Mouse (Mus musculus) ovary, postnatal 14 days (tissue): ENCODE results near the gene Nanos3.

ENCODE experiments used
- DNase-seq: peaks from one replicate; pipeline ENCODE4 v3.0.0; 2022; ENCODE audit warnings: low spot score

The Nanos3 gene

DNA sequence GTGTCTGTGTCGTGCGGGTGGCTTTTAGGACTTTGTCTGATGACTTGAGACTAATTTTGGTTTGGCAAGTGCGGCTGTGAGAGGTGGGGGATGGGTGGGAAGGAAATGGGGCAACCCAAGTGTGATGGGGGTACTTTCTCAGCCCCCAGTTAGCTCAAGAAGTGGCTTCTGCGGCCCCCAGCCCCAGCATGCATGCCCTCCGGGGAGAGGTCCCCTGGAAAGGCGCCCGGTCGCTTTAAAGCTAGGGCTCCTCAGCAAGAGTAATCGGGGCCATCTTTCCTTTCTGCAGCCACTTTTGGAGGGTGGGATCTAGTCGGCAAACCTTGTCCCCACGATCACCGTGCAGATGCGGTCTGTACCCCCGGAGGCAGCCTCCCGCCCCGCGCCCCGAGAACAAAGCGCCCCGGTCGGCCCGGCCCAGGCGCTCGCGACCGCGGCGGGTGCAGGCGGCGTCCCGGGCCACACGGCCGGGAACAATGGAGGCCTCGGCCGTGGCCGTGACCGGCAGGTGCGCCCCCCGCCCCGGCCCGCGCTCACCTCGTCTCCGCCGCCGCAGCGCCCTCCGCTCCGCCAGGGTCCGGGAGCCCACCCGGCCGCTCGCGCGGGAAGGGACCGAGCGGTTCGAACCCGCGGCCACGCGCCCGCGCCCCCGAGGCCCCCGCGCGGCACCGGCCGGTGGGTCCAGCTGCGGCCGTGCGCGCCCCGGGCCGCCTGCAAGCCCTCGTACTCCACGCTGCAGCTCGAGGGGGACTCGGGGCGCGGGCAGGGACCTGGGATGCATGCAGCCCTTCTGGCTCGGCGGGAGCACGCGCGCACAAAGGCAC, 1.5 kb downstream of the Nanos3 start:
- DNase-seq: no peak

DNA sequence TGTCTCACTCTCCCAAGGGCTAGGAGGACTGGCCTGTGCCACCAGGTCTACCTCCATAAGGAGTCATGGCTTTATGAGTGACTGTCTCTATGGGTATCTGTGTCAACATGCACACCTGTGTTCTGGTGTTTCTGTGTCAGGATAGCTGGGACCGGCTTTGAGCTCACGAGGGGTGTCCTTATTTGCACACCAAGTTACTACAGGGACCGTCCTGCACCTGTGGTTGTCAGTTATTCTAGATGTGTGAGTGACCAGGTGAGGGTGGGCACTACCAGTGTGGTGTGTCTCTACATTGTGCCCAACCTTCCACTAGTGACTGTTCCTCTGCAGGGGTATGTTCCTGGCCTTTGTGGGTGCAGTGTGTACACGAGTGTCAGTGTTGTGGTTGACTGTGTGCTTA, 2.2 kb downstream of the Nanos3 start:
- no peak for DNase-seq

DNA sequence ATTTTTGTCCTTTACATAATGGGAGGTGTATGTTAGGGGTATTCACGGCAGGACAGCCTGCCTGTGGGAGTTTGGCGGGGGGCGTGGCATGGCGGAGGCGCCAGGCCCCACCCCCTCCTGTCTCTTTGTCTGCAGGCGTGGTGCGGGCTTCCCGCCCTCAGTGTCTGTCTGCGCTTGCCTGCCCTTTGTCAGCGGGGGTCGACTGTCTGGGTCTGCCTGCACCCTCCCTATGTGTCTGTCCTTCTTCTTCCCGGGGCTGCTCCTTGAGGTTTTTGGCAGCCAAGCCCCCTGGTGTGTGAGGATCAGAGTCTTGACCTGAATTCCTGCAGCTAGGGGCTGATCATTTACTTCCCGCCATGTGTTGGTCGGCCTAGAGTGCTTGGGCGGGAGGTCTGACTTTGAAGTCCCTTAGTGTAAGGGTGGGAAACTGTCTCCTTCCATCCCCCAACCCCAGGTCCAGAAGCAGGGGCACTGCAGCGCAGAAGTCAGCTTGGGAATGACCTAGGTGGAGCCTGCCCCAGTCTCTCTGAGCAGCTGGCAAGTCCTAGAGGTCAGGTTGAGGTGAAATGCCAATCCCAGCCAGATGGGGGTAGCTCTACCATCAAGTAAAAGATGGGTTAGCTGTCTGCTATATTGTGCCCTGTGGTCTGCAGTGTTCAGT, 4.4 kb downstream of the Nanos3 start:
- no peak for DNase-seq

DNA sequence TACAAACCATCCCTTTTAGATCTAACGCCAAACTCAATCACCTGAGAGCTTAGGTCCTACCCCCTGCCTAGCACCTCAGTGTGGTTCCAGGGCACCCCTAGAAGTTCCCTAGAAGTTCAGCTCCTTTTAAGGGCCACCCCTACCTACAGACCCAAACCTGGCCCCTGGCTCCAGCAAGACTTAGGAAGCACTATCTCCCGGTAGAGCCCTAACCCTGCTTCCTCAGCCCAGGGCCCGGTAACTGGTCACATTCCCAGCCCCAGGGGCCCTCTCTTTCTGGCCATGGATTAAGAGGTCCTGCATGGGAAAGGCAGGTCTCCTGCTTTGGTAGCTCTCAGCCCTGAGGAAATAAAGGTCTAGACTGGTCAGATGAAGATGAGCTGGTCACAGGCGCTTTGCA, 5.1 kb downstream of the Nanos3 start:
- no peak for DNase-seq

DNA sequence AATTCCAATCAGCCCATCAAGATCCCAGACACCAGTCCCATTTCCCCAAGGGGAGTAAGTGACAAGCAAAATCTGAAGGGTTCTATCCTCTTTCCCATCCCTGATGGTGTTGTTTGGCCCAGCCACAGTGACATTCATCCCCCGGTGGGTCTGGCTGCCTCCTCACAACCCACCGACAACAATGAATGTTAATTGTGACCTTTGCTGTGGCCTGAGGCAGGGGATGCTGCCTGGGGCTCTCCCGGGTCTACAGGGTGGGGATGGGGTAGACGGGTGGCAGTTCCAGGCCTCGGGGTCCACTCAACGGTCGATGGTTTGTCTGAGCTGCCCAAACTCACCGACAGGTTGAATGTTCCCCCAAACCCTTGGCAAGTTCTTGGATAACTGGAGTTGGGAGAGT, 6.4 kb downstream of the Nanos3 start:
- no peak for DNase-seq

DNA sequence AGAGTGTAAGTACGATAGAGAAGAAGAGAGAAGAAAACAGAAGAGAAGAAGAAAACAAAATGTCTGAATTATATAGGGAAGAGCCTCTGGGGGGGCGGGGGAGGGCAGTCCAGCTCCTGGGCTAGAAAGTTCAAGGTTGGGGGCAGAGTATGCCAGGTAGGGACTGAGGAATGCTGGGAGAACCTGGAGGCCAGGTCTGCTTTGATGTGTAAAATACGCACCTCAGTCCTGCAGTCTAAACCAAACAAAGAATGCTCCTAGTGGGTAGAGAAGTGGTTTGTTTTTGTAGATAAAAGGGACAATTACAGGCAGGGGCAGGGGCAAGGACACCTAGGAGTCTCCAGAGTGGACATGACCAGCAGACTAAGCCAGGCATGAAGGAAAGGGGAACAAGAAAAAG, 7.6 kb downstream of the Nanos3 start:
- DNase-seq: no peak

DNA sequence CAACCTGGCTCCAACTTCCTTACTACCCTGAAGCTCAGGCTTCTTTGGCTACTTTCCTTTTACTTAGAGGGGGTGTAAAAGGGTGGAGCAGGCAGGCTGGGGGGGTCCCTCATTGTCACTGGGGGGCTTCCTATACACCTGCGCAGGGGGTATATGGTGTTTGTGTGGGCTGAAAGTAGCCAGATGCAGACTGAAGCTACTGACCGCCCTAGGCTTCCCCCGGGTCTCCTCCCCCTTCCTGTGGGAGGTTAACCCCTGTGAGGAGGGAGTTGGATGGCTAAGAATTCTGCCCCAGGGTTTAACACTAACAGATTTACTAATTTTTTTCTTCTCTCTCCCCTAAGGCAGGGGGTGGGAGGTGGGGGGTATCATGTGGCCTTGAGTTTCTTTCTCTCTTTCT, 8.5 kb downstream of the Nanos3 start:
- DNase-seq: no peak

DNA sequence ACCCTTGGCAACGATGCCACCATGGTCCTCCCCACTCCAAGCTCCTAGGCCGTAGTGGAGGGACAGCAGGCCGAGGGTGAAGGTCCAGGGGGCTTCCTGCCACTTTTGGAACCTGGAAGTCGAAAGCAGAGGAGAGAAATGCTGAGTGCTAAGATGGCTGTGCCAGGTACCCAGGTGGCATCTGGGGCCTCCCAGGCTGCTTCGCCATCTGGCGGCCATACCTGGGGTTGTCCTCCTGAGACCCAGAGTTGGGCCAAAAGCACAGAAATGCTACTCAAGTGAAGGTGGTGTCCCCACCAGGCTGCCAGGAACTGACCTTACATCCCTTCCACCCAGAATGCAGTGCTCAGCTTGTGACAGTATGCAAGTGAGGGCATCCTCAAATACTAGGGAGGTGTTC, 11.2 kb downstream of the Nanos3 start:
- no peak for DNase-seq

DNA sequence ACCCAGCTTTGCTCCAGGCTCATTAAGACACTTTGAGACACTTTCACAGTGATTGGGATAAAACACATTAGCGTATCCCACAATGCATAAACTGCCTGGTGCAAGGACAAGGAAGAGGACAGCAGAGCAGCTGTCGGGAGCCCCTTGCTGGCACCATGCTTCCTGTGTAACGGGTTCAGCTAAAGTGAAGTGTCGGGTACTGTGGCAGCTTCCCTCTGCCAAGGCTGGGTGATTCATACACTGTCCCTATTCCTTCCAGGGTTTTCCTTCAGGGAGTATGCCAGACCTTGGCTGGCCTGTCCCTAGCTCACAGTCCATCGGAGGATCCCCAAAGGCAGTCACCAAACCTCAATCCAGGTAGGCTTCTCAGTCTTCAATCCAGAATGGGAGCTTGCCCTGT, 14.9 kb downstream of the Nanos3 start:
- no peak for DNase-seq

DNA sequence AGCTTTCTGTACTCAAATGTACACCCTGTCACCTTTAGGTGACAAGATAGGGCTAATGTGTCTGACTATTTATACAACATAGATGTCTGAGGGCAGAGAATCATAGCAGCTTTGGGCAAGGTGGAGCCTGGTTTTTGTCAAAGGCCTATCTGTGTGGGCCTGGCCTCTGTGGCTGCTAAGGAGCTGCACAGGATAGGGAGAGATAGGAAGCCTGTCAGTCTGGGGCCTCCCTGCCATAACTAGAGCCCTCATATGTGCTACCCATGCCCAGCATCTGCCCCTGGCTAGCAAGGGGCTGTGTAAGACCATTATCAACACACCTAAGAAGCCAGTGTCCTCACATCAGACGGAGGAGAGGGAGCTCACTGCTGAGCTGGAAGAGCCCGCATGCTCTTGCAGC, 17.3 kb downstream of the Nanos3 start:
- no peak for DNase-seq

DNA sequence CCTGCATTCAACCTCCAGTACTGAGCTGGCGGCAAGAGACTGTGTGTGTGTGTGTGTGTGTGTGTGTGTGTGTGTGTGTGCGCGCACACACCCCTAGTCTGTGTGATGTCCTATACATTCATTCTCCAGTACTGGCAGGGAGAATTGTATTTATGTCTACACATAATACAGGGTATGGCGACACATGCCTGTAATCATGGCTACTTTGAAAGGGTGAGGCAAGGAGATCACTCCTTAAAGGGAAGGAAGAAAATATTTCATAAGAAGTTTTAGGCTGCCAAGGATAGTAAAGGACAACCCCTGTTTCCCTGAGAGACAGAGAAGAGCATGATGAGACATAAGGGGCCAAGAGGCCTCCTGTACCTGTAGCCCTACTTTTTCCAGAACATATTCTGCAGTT, 27.4 kb downstream of the Nanos3 start:
- no peak for DNase-seq

DNA sequence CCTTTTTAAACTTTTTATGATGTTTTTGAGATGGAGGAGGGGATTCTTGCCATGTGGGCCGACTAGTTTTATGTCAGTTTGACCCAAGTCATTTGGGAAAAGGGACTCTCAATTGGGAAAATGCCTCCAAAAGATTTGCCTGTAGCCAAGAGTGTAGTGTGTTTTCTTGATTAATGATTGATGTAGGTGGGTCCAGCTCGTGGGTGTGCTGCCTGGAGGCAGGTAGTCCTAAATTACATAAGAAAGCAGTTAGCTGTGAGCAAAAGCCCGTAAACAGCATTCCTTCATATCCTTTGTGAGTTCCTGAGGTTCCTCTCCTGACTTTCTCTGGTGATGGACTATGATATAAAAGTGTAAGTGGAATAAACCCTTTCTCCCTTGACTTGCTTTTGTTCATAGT, 35.8 kb downstream of the Nanos3 start:
- DNase-seq: no peak

DNA sequence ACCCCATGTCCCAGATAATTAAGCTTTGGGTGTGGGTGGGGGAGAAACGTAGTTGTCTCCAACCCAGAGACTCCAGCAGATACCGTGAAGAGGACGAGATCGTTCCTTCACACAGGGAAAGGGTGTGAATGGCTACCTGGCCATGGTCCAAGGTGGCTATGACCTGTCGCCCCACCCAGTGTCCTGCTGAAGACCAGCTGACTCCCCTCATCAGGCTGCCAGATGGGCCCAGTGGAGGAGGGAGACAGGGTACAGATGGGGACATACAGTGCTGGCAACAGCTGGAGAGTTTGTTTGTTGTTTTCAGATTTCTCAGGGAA, 36.5 kb downstream of the Nanos3 start:
- DNase-seq: no peak

DNA sequence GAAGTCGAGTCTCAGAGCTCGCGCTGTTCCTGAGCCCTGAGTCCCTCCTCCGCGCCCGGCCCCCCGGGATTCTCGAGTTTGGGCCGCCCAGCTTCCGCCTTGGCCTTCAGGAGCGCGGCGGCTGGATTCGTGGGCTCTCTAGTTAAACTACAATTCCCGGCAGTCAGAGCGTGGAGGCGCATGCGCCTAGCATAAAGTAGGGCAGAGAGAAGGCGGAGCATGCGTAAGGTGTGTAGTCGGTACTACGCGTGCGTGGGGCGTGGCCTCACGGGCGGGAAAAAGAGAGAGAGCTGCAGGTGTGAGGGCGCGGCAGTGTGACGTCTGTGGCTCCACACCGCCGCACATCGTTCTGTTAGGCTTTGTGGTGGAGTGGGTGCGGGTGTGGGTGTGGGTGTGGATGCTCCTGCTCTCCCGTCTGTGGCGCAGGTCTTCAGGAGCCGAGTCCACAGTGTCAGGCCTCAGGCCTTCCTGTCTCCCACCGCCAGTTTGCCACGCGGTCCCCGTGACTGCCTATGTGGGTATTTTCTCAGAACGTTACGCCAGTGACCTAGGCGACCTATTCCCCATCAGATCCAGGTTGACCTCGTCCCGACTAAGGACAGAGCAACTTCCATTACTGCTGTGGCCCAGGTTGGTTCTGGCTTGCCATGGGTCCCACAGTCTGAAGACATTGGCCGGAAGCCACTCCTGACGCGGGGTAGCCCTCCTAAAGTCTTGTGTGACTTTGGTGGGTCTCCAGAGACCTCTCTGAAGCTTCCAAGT, 37.1 kb downstream of the Nanos3 start, which contains the start of the genes Cc2d1a and 4930432K21Rik:
Cc2d1a (minus strand) TSS at position 168 of the 762 bp plus-strand sequence.
4930432K21Rik (plus strand) TSS at position 257 of the 762 bp plus-strand sequence.
- DNase-seq: peak; percentile 84

DNA sequence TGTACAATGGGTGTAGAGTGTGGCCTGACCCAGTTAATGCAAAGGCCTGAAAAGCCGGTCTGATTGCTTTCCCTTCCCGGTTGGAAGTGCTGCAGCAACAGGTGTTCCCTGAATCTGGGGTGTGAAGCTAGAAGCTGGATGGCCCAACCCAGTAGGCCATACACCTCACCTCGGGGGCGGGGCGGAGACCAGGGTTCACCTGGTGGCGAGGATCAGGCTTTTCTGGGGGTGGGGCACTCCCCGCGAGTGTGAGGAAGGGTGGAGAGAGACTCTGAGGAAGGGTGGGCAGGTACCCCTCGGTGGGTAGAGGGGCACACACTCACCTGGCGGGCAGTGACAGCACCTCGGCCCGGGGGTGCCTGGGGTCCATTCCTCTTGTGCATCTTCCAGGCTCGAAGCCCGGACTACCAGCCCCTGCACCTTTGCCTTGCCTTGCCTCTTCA, 37.7 kb downstream of the Nanos3 start:
- DNase-seq: no peak

DNA sequence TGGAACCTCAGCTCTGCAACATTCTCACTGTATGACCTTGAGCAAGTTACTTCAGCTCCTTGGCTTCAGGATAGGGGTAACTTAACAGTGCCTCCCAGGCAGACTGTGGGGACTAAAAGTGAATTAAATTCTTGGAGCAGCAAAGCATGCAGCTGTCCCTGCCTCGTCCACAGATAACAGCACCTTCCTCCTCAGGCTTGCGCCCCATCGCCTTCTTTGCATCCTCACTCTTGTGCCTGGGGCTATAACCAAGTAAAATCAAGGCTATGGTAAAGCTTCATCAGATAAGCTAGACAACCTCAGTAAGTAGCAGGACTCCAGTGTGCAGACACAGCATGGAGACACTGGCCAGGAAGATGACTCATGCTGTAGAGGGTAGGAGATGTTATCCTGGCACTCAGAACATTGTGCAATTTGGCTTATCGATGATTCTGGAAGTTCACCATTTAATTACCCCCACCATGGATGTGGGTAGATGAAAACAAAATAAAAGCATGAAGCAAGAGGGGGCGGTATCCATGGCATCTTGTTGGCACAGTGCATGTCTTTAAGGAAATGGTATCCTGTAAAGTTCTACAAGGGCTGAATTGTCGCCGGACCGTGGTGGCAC, 40.3 kb downstream of the Nanos3 start:
- DNase-seq: no peak

DNA sequence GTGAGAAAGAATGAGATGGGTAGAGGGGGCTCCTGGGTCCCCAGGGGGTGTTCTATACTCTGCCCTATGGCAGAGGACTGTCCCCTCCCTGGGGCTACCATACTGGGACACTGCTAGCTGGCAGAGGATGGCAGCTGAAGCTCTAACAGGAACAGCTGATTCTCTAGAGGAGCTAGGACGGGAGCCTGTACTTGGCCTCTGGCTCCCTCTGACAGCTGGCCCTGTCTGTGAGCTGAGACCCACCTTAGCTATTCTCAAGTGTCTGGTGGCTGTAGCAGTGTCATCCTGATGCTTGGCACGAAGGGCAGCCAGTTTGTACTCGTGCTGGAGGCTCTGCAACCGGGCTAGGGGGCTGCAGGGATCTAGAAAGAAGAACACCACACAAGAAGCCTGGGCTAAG, 44.2 kb downstream of the Nanos3 start:
- no peak for DNase-seq

DNA sequence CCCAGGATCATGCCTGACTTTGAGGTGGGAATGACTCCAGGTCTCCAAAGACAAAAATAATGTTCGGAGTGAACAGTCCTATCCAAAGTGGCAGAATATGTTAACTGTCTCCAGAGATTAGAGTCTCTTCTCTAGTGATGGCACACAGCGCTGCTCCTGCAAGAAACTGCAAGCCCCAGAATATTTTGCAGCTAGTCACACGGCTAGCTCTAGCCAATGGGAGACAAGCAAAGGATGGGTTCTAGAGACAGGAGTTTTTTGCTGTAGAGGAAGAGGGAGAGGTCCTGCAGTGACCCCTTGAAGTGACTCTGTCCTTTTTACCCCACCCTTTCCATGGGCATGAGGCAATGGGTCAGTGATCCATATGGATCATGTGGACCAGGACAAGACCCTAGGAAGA, 47.2 kb downstream of the Nanos3 start:
- no peak for DNase-seq

DNA sequence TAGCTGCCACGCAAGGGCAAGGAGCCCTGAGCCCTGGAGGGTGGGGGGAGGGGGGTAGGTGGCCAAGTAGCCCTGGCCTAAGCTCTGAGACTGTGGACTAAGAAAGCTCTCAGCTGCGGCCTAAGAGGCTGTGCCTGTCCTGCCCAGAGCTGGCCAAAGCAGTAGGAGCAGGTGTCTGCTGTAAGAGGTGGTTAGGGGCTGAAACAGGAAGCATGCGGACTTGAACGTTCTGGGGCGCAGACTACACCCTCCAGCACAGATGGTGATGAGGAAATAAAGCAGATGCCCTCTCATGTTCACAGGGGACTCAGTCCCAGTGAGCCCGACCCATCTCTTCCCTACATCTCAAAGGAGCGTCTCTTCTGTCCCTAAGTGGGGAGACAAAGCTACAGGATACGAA, 52.8 kb downstream of the Nanos3 start:
- no peak for DNase-seq

DNA sequence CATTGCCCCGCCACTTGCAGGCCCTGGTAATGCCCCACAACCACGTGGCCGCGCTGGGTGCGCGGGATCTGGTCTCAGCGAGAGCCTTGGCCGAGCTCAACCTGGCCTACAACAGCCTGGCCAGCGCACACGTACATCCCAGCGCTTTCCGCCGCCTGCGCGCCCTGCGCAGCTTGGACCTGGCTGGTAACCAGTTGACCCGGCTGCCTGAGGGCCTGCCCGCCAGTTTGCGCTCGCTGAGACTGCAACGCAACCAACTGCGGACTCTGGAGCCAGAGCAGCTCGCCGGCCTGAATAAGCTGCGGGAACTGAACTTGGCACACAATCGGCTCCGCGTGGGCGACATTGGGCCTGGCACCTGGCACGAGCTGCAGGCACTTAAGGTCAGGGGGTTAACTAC, 54.2 kb downstream of the Nanos3 start:
- no peak for DNase-seq

DNA sequence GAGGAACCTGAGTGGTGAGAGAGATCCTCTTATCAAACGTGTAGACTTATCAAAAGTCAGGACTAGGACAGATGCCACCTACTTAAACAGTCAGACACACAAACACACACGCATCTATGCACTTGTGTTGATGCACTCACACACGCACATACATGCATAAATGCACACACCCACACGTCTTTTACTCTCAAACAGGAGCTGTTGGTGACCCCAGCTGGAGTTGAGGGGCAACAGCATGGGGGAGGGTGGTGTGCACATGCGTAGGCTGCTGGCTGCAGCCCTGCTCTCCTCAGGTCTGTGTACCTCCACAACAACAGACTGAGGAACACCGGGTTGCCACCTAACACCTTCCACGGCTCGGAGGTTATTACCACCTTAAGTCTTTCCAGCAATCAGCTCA, 56.7 kb downstream of the Nanos3 start:
- no peak for DNase-seq

DNA sequence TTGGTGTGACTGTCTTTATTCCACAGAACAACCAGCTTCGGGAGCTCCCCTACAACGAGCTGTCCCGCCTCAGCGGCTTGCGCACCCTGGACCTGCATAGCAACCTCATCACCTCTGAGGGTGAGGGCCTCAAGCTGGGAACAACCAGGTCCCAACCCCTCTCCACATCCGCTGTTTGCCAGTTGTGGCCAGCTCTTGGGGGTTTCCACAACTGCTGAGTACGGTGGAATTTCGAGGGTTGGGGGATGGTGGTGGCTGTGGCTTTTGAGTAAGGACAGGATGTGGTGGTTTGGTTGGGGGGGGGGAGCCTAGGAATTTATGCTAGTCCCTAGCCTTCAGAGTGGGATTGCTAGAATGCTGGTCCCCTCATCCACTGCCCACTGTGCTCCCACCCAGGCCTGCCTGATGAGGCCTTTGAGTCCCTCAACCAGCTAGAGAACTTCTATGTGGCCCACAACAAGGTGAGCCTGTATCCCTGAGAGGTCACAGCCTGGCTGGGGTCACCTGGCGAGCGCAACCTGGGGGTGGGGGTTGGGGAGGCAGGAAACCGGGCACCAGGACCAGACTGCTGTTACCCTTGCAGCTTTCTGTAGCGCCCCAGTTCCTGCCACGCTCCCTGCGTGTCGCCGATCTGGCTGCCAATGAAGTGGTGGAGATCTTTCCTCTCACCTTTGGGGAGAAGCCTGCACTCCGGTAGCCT, 57.7 kb downstream of the Nanos3 start:
- no peak for DNase-seq
